Mouse (Mus musculus): ENCODE data around the gene Gnat2. TPM values are rescaled to one million over a fixed set of nuclear protein-coding genes. Genes with fewer than 3 reads are reported as not detected.
A peak's percentile ranks its signal among the peaks of the same experiment; 100 is the strongest.

Gene Gnat2
- polyA plus RNA-seq, 1 experiment = 0.90 TPM

GRCm38 (mm10) chr3:108145534-108146445 is 53.2 kb downstream of the Gnat2 start, which contains the start of gene Gnai3:
TSS of gene Gnai3 (minus strand) at chr3:108146146.
- peaks cover 4% of the 10 kb centered on the region for H3K36me3 ChIP-seq (ENCODE audit: control insufficient read depth, insufficient read depth)
- peak within 1 kb of the TSS; percentile 80 for H3ac ChIP-seq (ENCODE audit: control insufficient read depth, insufficient read length)
- no peak for TF ChIP-seq CEBPB (IDR thresholded peaks at IDR 0.05; ENCODE audit: insufficient read depth, poor library complexity, severe bottlenecking)
- peak; percentile 94 for TF ChIP-seq POLR2A (IDR thresholded peaks at IDR 0.05; ENCODE audit: insufficient read length, low read depth)
- TF ChIP-seq MAX (IDR thresholded peaks at IDR 0.05; ENCODE audit: low read depth) = no peak
- peak; percentile 97 for TF ChIP-seq POLR2AphosphoS2 (IDR thresholded peaks at IDR 0.05; ENCODE audit: insufficient read length, low read depth)
- peak; percentile 35 for TF ChIP-seq REST (IDR thresholded peaks at IDR 0.05; ENCODE audit: insufficient read depth, insufficient read length)
- no peak for TF ChIP-seq TCF3 (IDR thresholded peaks at IDR 0.05; ENCODE audit: insufficient read length, low read depth)
- H3K27me3 ChIP-seq (ENCODE audit: control insufficient read depth, insufficient read depth, insufficient read length) = no peaks in the 10 kb centered on the region
- H3K4me3 ChIP-seq = peak within 1 kb of the TSS; percentile 82
- peak within 1 kb of the TSS; percentile 91 for H3K4me2 ChIP-seq (ENCODE audit: low read depth)
- peaks cover 49% of the 10 kb centered on the region for H3K79me2 ChIP-seq (ENCODE audit: control insufficient read depth, insufficient read depth)

- Histone ChIP-seq H3K79me2 (ENCODE audit: control insufficient read depth, insufficient read depth) (peaks cover 40% of the 10 kb centered on the region), H3K36me3 (ENCODE audit: control insufficient read depth, insufficient read depth) (no peaks in the 10 kb centered on the region), H3K4me3 (peak overlapping the region; percentile 82), H3ac (ENCODE audit: control insufficient read depth, insufficient read length) (peak overlapping the region; percentile 80), H3K27me3 (ENCODE audit: control insufficient read depth, insufficient read depth, insufficient read length) (no peaks in the 10 kb centered on the region), H3K4me2 (ENCODE audit: low read depth) (peak overlapping the region; percentile 91)
- TF ChIP-seq USF1 (IDR thresholded peaks at IDR 0.05; ENCODE audit: low read depth) = no peak
- no peak for TF ChIP-seq POLR2A (IDR thresholded peaks at IDR 0.05; ENCODE audit: insufficient read length, low read depth)
- no peak for TF ChIP-seq E2F4 (IDR thresholded peaks at IDR 0.05; ENCODE audit: insufficient read depth)
- TF ChIP-seq TCF3 (IDR thresholded peaks at IDR 0.05; ENCODE audit: insufficient read length, low read depth) = no peak
- no peak for TF ChIP-seq CEBPB (IDR thresholded peaks at IDR 0.05; ENCODE audit: insufficient read depth, poor library complexity, severe bottlenecking)
- no peak for TF ChIP-seq POLR2AphosphoS2 (IDR thresholded peaks at IDR 0.05; ENCODE audit: insufficient read length, low read depth)
- TF ChIP-seq TCF12 (IDR thresholded peaks at IDR 0.05; ENCODE audit: insufficient read depth, poor library complexity, severe bottlenecking) = no peak
- TF ChIP-seq MYOD1 (IDR thresholded peaks at IDR 0.05; ENCODE audit: control insufficient read depth in 1 of 3, insufficient read length in 2 of 3, low read depth in 2 of 3) = no peak
- TF ChIP-seq MAX (IDR thresholded peaks at IDR 0.05; ENCODE audit: low read depth) = no peak
- no peak for TF ChIP-seq SRF (IDR thresholded peaks at IDR 0.05; ENCODE audit: control insufficient read depth, insufficient read length, low read depth)
- no peak for TF ChIP-seq REST (IDR thresholded peaks at IDR 0.05; ENCODE audit: insufficient read depth, insufficient read length)
- TF ChIP-seq MYOG (IDR thresholded peaks at IDR 0.05; ENCODE audit: control insufficient read depth in 1 of 3, insufficient read depth in 1 of 3, insufficient read length in 2 of 3, low read depth in 2 of 3) = no peak
These were observed 54.1 kb downstream of the Gnat2 start for GRCm38 (mm10) chr3:108146671-108147070.

- TF ChIP-seq POLR2A (IDR thresholded peaks at IDR 0.05; ENCODE audit: insufficient read length, low read depth) (no peak), CEBPB (IDR thresholded peaks at IDR 0.05; ENCODE audit: insufficient read depth, poor library complexity, severe bottlenecking) (no peak), TCF3 (IDR thresholded peaks at IDR 0.05; ENCODE audit: insufficient read length, low read depth) (no peak), REST (IDR thresholded peaks at IDR 0.05; ENCODE audit: insufficient read depth, insufficient read length) (no peak), POLR2AphosphoS2 (IDR thresholded peaks at IDR 0.05; ENCODE audit: insufficient read length, low read depth) (no peak), USF1 (IDR thresholded peaks at IDR 0.05; ENCODE audit: low read depth) (no peak), MYOD1 (IDR thresholded peaks at IDR 0.05; ENCODE audit: control insufficient read depth in 1 of 3, insufficient read length in 2 of 3, low read depth in 2 of 3) (no peak), TCF12 (IDR thresholded peaks at IDR 0.05; ENCODE audit: insufficient read depth, poor library complexity, severe bottlenecking) (no peak), E2F4 (IDR thresholded peaks at IDR 0.05; ENCODE audit: insufficient read depth) (no peak), MAX (IDR thresholded peaks at IDR 0.05; ENCODE audit: low read depth) (no peak), SRF (IDR thresholded peaks at IDR 0.05; ENCODE audit: control insufficient read depth, insufficient read length, low read depth) (no peak), MYOG (IDR thresholded peaks at IDR 0.05; ENCODE audit: control insufficient read depth in 1 of 3, insufficient read depth in 1 of 3, insufficient read length in 2 of 3, low read depth in 2 of 3) (no peak)
- Histone ChIP-seq H3K4me3 (no peak overlapping the region), H3K36me3 (ENCODE audit: control insufficient read depth, insufficient read depth) (no peaks in the 10 kb centered on the region), H3ac (ENCODE audit: control insufficient read depth, insufficient read length) (no peak overlapping the region), H3K4me2 (ENCODE audit: low read depth) (peak overlapping the region; percentile 42), H3K79me2 (ENCODE audit: control insufficient read depth, insufficient read depth) (peaks cover 31% of the 10 kb centered on the region), H3K27me3 (ENCODE audit: control insufficient read depth, insufficient read depth, insufficient read length) (no peaks in the 10 kb centered on the region)
These were observed 55.0 kb downstream of the Gnat2 start for GRCm38 (mm10) chr3:108147386-108148235.

Other genes with a start within 250 kb of the Gnat2 start
- not detected for gene Eps8l3, start 215.6 kb upstream of the Gnat2 start, polyA plus RNA-seq (2012; fragmentation: generic; extraction: Trizol)
- gene Gstm5, start 197.0 kb upstream of the Gnat2 start, polyA plus RNA-seq (2012; fragmentation: generic; extraction: Trizol) = 25.4 TPM
- gene Gstm7, start 161.0 kb upstream of the Gnat2 start, polyA plus RNA-seq (2012; fragmentation: generic; extraction: Trizol) = 0.50 TPM
- gene Gstm6, start 149.0 kb upstream of the Gnat2 start, polyA plus RNA-seq (2012; fragmentation: generic; extraction: Trizol) = not detected
- gene Gstm3, start 123.5 kb upstream of the Gnat2 start, polyA plus RNA-seq (2012; fragmentation: generic; extraction: Trizol) = not detected
- 17.1 TPM for gene Gstm2, start 106.3 kb upstream of the Gnat2 start, polyA plus RNA-seq (2012; fragmentation: generic; extraction: Trizol)
- 42.0 TPM for gene Gstm1, start 74.8 kb upstream of the Gnat2 start, polyA plus RNA-seq (2012; fragmentation: generic; extraction: Trizol)
- gene Gstm4, start 47.9 kb upstream of the Gnat2 start, polyA plus RNA-seq (2012; fragmentation: generic; extraction: Trizol) = 0.52 TPM
- 32.6 TPM for gene Ampd2, start 6.1 kb upstream of the Gnat2 start, polyA plus RNA-seq (2012; fragmentation: generic; extraction: Trizol)
- gene Gnai3, start 53.4 kb downstream of the Gnat2 start, polyA plus RNA-seq (2012; fragmentation: generic; extraction: Trizol) = 20.1 TPM
- gene Gpr61, start 62.1 kb downstream of the Gnat2 start, polyA plus RNA-seq (2012; fragmentation: generic; extraction: Trizol) = 0.06 TPM
- 3.3 TPM for gene Amigo1, start 93.5 kb downstream of the Gnat2 start, polyA plus RNA-seq (2012; fragmentation: generic; extraction: Trizol)
- gene Cyb561d1, start 108.4 kb downstream of the Gnat2 start, polyA plus RNA-seq (2012; fragmentation: generic; extraction: Trizol) = 3.2 TPM
- 2.7 TPM for gene Atxn7l2, start 118.1 kb downstream of the Gnat2 start, polyA plus RNA-seq (2012; fragmentation: generic; extraction: Trizol)
- gene Sypl2, start 133.9 kb downstream of the Gnat2 start, polyA plus RNA-seq (2012; fragmentation: generic; extraction: Trizol) = 0.28 TPM
- 191 TPM for gene Psma5, start 164.1 kb downstream of the Gnat2 start, polyA plus RNA-seq (2012; fragmentation: generic; extraction: Trizol)
- 6.0 TPM for gene Sort1, start 191.3 kb downstream of the Gnat2 start, polyA plus RNA-seq (2012; fragmentation: generic; extraction: Trizol)

Data from myocyte (in vitro differentiated cells).